Mouse (Mus musculus) G1E (cell line): ENCODE measurements at regions not wholly inside any gene's neighbourhood (a gene's known extent, or its start where the extent isn't known, plus 50 kb on each side); places are given as distances from the start of the nearest gene placed in this dataset.

Source experiments
- ATAC-seq: 2 replicates; pipeline ENCODE4 v1.8.0; 2016; ENCODE audit warnings: mild to moderate bottlenecking; ENCODE audit not compliant: insufficient number of reproducible peaks, poor library complexity, low FRiP score, severe bottlenecking; ENCODE audit errors: extremely low read depth
- DNase-seq: peaks from one replicate; pipeline ENCODE4 v3.0.0; 2012; ENCODE audit warnings: low spot score
- H3K27me3 ChIP-seq: 2 replicates; pipeline ENCODE4 v1.6.1; 2012; ENCODE audit warnings: mild to moderate bottlenecking, low read length, inconsistent platforms; ENCODE audit not compliant: insufficient read depth
- H3K36me3 ChIP-seq: replicated peaks from 2 replicates; pipeline ENCODE3; 2012; ENCODE audit warnings: mild to moderate bottlenecking, inconsistent platforms
- H3K4me1 ChIP-seq: 2 replicates; pipeline ENCODE4 v1.6.1; 2012; ENCODE audit warnings: low read depth, low read length, inconsistent platforms, mixed read lengths; ENCODE audit not compliant: insufficient read depth
- H3K4me3 ChIP-seq: 2 replicates; pipeline ENCODE4 v1.5.1; 2012; ENCODE audit warnings: low read depth, mild to moderate bottlenecking, inconsistent platforms, low read length, moderate library complexity, mixed read lengths
- H3K9me3 ChIP-seq: replicated peaks from 2 replicates; pipeline ENCODE4 v1.6.1; 2012; ENCODE audit warnings: inconsistent platforms
- CTCF ChIP-seq: IDR thresholded peaks from 2 replicates; pipeline ENCODE4 v1.5.1; 2012; ENCODE audit warnings: low read depth, low read length, inconsistent platforms, mixed read lengths
- GATA1 ChIP-seq: IDR thresholded peaks from 2 replicates; pipeline ENCODE4 v1.6.1; 2012; ENCODE audit warnings: borderline replicate concordance, low read length, inconsistent platforms, mixed read lengths
- GATA2 ChIP-seq: IDR thresholded peaks from 2 replicates; pipeline ENCODE4 v1.6.1; 2012; ENCODE audit warnings: low read depth, low read length, inconsistent platforms, borderline replicate concordance
- POLR2AphosphoS5 ChIP-seq: IDR thresholded peaks from 2 replicates; pipeline ENCODE4 v1.6.1; 2012; ENCODE audit warnings: low read depth, low read length, inconsistent platforms; ENCODE audit not compliant: insufficient replicate concordance
- TAL1 ChIP-seq: conservative IDR thresholded peaks from 2 replicates; pipeline ENCODE4 v1.6.1; 2012; ENCODE audit warnings: low read depth, low read length, inconsistent platforms, mixed read lengths

DNA sequence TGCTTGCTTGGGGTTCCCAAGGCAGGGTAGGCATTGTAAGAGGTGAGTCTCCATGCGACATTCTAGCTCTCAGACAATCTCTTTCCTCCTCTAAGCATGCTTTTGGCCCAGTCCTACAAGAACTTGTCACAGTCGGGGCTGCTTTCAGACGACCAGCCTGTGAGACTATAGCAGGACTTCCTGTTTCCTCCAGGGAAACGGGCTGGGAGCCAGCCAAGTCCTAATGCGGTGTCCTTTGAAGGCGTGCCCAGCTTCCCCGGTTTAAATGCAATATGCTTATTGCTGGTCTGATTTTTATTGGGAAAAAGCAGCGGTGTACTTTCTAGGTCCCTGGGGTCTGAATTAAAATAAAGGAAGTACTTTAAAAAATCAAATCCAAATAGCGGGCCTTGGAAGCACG is 299.4 kb upstream of the 4930535I16Rik start:
- no peaks in the 10 kb centered on the region for H3K9me3 ChIP-seq
- H3K27me3 ChIP-seq: no peaks in the 10 kb centered on the region
- ATAC-seq: no peak
- TF ChIP-seq TAL1 (no peak), CTCF (no peak), GATA2 (no peak), POLR2AphosphoS5 (no peak), GATA1 (no peak)
- H3K4me1 ChIP-seq: no peaks in the 10 kb centered on the region
- no peak overlapping the region for H3K4me3 ChIP-seq
- H3K36me3 ChIP-seq: no peaks in the 10 kb centered on the region
- no peak for DNase-seq

DNA sequence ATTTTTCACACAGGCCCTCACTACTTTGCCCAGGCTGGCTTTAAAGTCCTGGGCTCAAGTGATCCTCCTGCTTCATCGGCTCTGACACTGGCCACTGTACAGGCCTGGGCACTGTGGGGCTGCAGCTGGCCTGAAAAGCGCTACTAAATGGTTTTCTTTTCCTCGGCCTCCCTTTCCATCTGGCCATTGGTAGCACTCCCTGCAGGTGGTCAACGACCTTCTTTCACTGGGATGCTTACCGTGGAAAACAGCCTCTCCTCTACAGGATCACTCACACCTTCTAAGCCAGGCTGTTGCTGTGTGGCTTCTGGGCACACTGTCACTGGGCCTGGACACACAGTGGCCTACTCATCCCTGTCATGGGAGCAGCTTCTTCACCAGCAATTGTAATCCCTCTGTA is 298.5 kb upstream of the 4930535I16Rik start:
- DNase-seq: no peak
- no peak for ATAC-seq
- TF ChIP-seq CTCF: no peak
- no peak for TF ChIP-seq GATA2
- TF ChIP-seq GATA1: no peak
- TF ChIP-seq TAL1: no peak
- no peak for TF ChIP-seq POLR2AphosphoS5
- Histone ChIP-seq H3K9me3 (no peaks in the 10 kb centered on the region), H3K4me3 (no peak overlapping the region), H3K27me3 (no peaks in the 10 kb centered on the region), H3K36me3 (no peaks in the 10 kb centered on the region), H3K4me1 (no peaks in the 10 kb centered on the region)

DNA sequence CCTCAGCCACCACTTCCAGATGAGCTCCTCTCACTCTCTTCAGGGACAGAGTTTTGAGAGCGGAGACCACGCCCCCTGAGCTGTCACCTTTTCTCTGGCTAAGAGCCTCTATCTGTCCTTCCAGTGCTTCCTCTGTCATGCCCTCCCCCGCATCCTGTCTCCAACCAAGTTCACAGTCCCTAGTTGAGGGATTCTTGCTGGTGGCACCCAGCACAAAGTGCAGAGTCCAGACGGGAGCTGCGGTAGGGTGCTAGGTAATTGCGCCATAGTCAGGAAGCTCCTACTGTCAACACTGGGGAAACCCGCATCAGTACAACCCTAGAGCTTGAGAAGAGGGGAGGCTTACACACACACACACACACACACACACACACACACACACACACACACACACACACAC is 297.3 kb upstream of the 4930535I16Rik start:
- no peak for DNase-seq
- Histone ChIP-seq H3K4me3 (no peak overlapping the region), H3K27me3 (no peaks in the 10 kb centered on the region), H3K9me3 (no peaks in the 10 kb centered on the region), H3K4me1 (no peaks in the 10 kb centered on the region), H3K36me3 (no peaks in the 10 kb centered on the region)
- TF ChIP-seq TAL1: no peak
- no peak for TF ChIP-seq CTCF
- no peak for TF ChIP-seq POLR2AphosphoS5
- no peak for ATAC-seq

DNA sequence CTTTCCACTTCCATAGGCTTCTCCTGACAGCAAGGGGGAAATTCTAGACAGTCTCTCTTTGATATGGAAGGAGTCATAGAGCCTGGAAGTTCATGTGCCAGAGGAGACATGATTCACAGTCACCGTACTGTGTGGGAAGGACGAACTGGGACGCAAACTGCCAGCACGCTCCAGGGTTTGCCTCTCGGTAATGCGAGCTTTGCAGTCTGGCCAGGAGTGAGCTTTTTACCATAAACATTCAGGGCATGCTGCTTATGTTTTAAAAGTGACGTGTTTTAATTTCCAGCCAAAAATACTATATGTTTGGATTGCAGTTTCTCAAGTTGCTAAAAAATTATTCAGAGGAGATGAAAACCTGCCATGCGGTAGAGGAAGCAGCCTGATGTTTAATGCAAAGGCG is 292.3 kb upstream of the 4930535I16Rik start:
- ATAC-seq: no peak
- H3K36me3 ChIP-seq: no peaks in the 10 kb centered on the region
- no peak for TF ChIP-seq GATA1
- no peak for TF ChIP-seq CTCF
- no peak for TF ChIP-seq GATA2
- TF ChIP-seq TAL1: no peak
- no peak for TF ChIP-seq POLR2AphosphoS5
- H3K4me3 ChIP-seq: no peak overlapping the region
- no peaks in the 10 kb centered on the region for H3K4me1 ChIP-seq
- no peak for DNase-seq
- H3K9me3 ChIP-seq: no peaks in the 10 kb centered on the region
- no peaks in the 10 kb centered on the region for H3K27me3 ChIP-seq

DNA sequence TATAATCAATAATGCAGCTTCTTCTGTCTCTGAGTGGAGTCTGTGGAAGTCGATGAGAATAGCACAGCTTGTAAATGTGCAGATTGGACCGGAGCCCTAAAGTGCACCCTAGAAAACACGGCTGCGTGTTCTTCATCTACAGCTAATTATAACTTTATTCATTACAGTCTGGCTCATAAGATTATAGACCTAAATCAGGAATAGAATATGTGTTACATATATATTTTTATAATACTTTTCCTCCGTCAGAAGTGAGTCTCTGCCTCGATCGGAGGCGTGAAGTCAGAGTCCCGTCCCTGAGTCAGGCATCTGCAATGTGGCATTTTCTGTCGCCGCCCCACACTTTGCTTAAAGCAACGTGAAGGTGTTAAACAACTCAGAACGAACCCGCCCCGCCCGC is 288.7 kb upstream of the 4930535I16Rik start:
- ATAC-seq (no peak), DNase-seq (no peak)
- Histone ChIP-seq H3K4me1 (no peaks in the 10 kb centered on the region), H3K36me3 (no peaks in the 10 kb centered on the region), H3K9me3 (no peaks in the 10 kb centered on the region), H3K4me3 (no peak overlapping the region), H3K27me3 (no peaks in the 10 kb centered on the region)
- TF ChIP-seq GATA1: no peak
- no peak for TF ChIP-seq POLR2AphosphoS5
- TF ChIP-seq TAL1: no peak
- no peak for TF ChIP-seq CTCF
- no peak for TF ChIP-seq GATA2

DNA sequence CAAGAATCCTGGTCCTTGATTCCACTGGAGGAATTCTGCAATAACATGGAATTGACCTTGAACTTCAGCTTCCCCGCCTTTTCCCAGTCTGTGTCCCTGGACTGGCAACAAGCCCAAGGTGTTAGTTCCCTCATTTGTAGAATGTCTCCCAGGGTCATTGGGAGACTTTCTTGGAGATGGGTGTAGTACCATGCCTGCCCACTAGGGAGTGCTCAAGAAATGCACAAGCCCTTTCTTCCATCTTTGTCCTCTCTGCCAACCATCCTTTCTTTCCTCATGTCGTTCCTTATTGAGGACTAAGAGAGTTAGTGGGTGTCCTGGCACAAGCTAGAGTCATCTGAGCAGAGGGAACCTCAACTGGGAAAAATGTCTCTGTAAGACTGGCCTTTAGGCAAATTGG is 285.9 kb upstream of the 4930535I16Rik start:
- no peaks in the 10 kb centered on the region for H3K27me3 ChIP-seq
- TF ChIP-seq GATA2 (no peak), CTCF (peak; percentile 56), TAL1 (no peak)
- H3K4me1 ChIP-seq: no peaks in the 10 kb centered on the region
- H3K36me3 ChIP-seq: no peaks in the 10 kb centered on the region
- ATAC-seq (0 out of 2 replicates have a peak, but pooled peaks have one; percentile 8), DNase-seq (no peak)
- no peak overlapping the region for H3K4me3 ChIP-seq
- no peaks in the 10 kb centered on the region for H3K9me3 ChIP-seq
